Mouse (Mus musculus): ENCODE measurements at regions not wholly inside any gene's neighbourhood (a gene's known extent, or its start where the extent isn't known, plus 50 kb on each side); places are given as distances from the start of the nearest gene placed in this dataset.

- TF ChIP-seq POLR2AphosphoS5 (IDR thresholded peaks at IDR 0.05; ENCODE audit: insufficient replicate concordance, low read depth, low read length) (no peak), CTCF (IDR thresholded peaks at IDR 0.05; ENCODE audit: low read depth, low read length) (no peak), TAL1 (conservative IDR thresholded peaks at IDR 0.05; ENCODE audit: low read depth, low read length) (no peak), GATA1 (IDR thresholded peaks at IDR 0.05; ENCODE audit: borderline replicate concordance, low read length) (no peak), GATA2 (IDR thresholded peaks at IDR 0.05; ENCODE audit: borderline replicate concordance, low read depth, low read length) (no peak)
Measured at GRCm38 (mm10) chr6:73401059-73401458, 68.4 kb downstream of the 4931417E11Rik start.

All from G1E (cell line).